Mouse (Mus musculus): Measurements from ENCODE around the gene Sh3bgrl2. TPM values are rescaled to one million over a fixed set of nuclear protein-coding genes. Genes with fewer than 3 reads are reported as not detected.

Sh3bgrl2 gene
- polyA plus RNA-seq, 1 experiment from 2014 or later = 19.5 TPM

- Histone ChIP-seq H3K36me3 (no peaks in the 10 kb centered on the region), H3K4me1 (peaks cover 11% of the 10 kb centered on the region), H3K27ac (no peak overlapping the region), H3K4me2 (no peak overlapping the region), H3K27me3 (no peaks in the 10 kb centered on the region), H3K9ac (no peak overlapping the region), H3K9me3 (replicated peaks) (no peaks in the 10 kb centered on the region), H3K4me3 (replicated peaks) (no peak overlapping the region)
- ATAC-seq (replicated peaks; ENCODE audit: low FRiP score) = no peak
- WGBS = 84% methylated on average over 7 of the region's 7 CpGs
Observed at GRCm38 (mm10) chr9:83598047-83598446, 49.9 kb downstream of the Sh3bgrl2 start.

GRCm38 (mm10) chr9:83599505-83599904 lies 51.4 kb downstream of the Sh3bgrl2 start:
- Histone ChIP-seq H3K4me1 (peaks cover 11% of the 10 kb centered on the region), H3K27ac (no peak overlapping the region), H3K4me3 (replicated peaks) (no peak overlapping the region), H3K9ac (no peak overlapping the region), H3K9me3 (replicated peaks) (no peaks in the 10 kb centered on the region), H3K4me2 (no peak overlapping the region), H3K27me3 (no peaks in the 10 kb centered on the region), H3K36me3 (no peaks in the 10 kb centered on the region)
- no peak for ATAC-seq (replicated peaks; ENCODE audit: low FRiP score)
- 64% methylated on average over 6 of the region's 6 CpGs for WGBS

DNA sequence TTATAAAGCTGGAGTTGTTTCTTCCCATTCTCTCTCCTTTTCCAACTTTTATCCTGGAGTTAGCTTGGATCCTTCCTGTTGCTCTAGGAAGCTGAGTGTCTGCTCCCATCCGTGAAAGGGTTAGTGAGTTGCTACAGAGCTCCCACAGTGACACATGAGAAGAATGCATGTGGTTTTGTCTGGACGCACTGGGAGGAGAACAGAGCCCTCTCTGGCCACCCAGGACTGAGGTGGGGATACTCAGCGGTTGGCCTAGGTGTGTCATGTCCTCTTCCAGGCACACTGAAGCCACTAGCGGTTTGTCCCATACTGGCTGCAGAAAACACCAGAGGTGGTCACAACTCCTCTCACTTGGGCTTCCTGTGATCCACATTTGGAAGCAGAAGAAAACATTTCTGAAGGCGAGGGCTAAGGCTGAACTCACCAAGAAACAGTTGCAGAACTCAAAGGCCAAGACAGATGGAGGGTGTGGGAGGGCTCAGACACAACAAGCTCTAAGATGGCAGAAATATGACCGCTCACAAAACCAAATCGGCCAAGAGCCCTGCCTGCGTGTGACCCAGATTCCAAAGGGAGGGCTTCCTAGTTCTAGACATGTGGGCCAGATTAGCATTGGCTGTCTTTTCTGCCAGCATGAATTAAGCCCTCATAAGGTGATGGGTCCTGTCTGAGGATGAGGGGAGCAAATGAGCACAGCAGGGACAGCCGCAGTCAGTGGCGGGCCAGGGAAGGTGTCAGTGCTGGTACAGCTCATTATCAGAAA lies 52.3 kb downstream of the Sh3bgrl2 start:
- no peaks in the 10 kb centered on the region for H3K9me3 ChIP-seq (replicated peaks)
- H3K4me2 ChIP-seq = no peak overlapping the region
- peaks cover 15% of the 10 kb centered on the region for H3K4me1 ChIP-seq
- H3K36me3 ChIP-seq = no peaks in the 10 kb centered on the region
- 0 out of 2 replicates have a peak overlapping the region, but pooled peaks have one; percentile 27 for H3K27ac ChIP-seq
- no peak overlapping the region for H3K9ac ChIP-seq
- no peak overlapping the region for H3K4me3 ChIP-seq (replicated peaks)
- ATAC-seq (replicated peaks; ENCODE audit: low FRiP score) = no peak
- WGBS = 50% methylated on average over 10 of the region's 10 CpGs
- H3K27me3 ChIP-seq = no peaks in the 10 kb centered on the region

DNA sequence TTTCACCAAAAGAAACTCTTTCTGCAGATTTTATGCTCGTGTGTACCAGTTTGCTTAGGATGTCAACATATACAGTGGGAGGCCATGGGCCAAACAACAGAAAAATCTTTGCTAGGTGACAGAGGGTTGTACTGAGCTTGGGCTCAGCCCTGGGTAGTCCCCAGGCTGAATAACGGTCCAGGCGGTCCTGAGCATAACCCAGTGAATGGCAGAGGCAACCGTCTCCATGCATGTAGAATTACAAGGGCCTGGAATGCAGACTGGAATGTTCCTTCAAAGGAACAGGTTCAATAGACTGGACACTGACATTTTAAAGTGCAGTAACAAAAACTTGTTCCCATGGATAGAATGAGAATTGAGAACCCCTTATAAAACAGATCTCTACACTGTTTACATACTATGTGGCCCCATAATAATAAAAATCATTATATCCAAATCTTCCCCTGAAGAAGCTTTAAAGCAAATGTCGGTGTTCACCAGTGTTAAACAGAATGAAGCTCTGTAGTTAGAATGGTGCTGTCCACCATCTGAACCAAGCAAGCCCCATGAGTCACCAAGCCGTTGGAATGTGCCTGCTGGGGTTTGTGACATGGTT lies 54.1 kb downstream of the Sh3bgrl2 start:
- 76% methylated on average over 6 of the region's 6 CpGs for WGBS
- Histone ChIP-seq H3K4me1 (peaks cover 20% of the 10 kb centered on the region), H3K36me3 (no peaks in the 10 kb centered on the region), H3K27me3 (no peaks in the 10 kb centered on the region), H3K9me3 (replicated peaks) (no peaks in the 10 kb centered on the region), H3K4me3 (replicated peaks) (no peak overlapping the region), H3K9ac (no peak overlapping the region), H3K4me2 (no peak overlapping the region), H3K27ac (no peak overlapping the region)
- ATAC-seq (replicated peaks; ENCODE audit: low FRiP score) = no peak

GRCm38 (mm10) chr9:83603159-83603558 lies 55.0 kb downstream of the Sh3bgrl2 start:
- H3K27ac ChIP-seq = no peak overlapping the region
- 86% methylated on average over 2 of the region's 2 CpGs for WGBS
- H3K4me3 ChIP-seq (replicated peaks) = no peak overlapping the region
- no peaks in the 10 kb centered on the region for H3K36me3 ChIP-seq
- H3K4me1 ChIP-seq = peaks cover 20% of the 10 kb centered on the region
- H3K27me3 ChIP-seq = no peaks in the 10 kb centered on the region
- no peaks in the 10 kb centered on the region for H3K9me3 ChIP-seq (replicated peaks)
- ATAC-seq (replicated peaks; ENCODE audit: low FRiP score) = no peak
- no peak overlapping the region for H3K9ac ChIP-seq
- H3K4me2 ChIP-seq = no peak overlapping the region

DNA sequence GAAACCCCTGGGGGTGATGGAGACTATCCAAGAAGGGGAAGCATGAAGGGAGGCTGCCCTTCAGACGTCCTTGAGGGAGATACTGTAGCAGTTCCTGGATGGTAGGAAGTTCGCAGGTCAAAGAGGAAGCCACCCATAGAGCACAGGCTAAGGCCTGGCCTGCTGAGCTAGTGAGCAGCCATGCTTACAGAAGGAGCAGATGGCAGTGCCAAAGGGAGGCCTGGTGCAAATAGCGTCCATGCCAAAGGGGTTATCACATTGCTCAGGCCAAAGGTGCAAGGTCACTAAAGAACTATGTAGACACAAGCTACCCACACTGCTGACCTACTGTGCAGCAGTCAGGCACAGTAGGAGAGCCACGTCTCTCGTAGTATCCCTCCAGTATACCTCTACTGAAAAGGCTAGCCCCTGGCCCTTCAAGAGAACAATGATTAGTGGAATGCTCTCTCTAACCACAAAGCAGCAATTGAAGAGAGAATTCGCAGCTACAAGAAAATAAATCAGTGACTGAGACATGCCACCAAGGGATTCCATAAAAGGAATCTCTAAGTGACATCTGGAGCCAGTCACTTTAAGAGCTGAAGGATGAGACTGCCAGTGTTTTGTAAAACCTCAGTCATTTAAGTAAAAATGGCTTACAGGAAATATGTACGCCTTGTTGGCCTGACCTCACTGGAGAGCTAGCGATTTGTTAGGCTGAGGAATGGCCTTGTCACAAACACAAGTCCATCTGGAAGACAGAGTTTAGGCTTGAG lies 57.9 kb downstream of the Sh3bgrl2 start:
- no peaks in the 10 kb centered on the region for H3K9me3 ChIP-seq (replicated peaks)
- ATAC-seq (replicated peaks; ENCODE audit: low FRiP score) = peak; percentile 23; the same call in 1 of the 2 replicates
- H3K27ac ChIP-seq = peak overlapping the region; percentile 80
- no peaks in the 10 kb centered on the region for H3K36me3 ChIP-seq
- 51% methylated on average over 8 of the region's 8 CpGs for WGBS
- H3K4me2 ChIP-seq = no peak overlapping the region
- H3K9ac ChIP-seq = no peak overlapping the region
- no peak overlapping the region for H3K4me3 ChIP-seq (replicated peaks)
- no peaks in the 10 kb centered on the region for H3K27me3 ChIP-seq
- H3K4me1 ChIP-seq = peaks cover 20% of the 10 kb centered on the region

- no peak for ATAC-seq (replicated peaks; ENCODE audit: low FRiP score)
- Histone ChIP-seq H3K27ac (no peak overlapping the region), H3K4me3 (replicated peaks) (no peak overlapping the region), H3K4me2 (no peak overlapping the region), H3K9ac (no peak overlapping the region), H3K4me1 (peaks cover 25% of the 10 kb centered on the region), H3K36me3 (no peaks in the 10 kb centered on the region), H3K27me3 (no peaks in the 10 kb centered on the region), H3K9me3 (replicated peaks) (no peaks in the 10 kb centered on the region)
- WGBS = 66% methylated on average over 1 of the region's 1 CpGs
Observed at GRCm38 (mm10) chr9:83608135-83608534, 60.0 kb downstream of the Sh3bgrl2 start.

GRCm38 (mm10) chr9:83609422-83610297 lies 61.5 kb downstream of the Sh3bgrl2 start:
- ATAC-seq (replicated peaks; ENCODE audit: low FRiP score) = peak; percentile 63
- H3K36me3 ChIP-seq = no peaks in the 10 kb centered on the region

DNA sequence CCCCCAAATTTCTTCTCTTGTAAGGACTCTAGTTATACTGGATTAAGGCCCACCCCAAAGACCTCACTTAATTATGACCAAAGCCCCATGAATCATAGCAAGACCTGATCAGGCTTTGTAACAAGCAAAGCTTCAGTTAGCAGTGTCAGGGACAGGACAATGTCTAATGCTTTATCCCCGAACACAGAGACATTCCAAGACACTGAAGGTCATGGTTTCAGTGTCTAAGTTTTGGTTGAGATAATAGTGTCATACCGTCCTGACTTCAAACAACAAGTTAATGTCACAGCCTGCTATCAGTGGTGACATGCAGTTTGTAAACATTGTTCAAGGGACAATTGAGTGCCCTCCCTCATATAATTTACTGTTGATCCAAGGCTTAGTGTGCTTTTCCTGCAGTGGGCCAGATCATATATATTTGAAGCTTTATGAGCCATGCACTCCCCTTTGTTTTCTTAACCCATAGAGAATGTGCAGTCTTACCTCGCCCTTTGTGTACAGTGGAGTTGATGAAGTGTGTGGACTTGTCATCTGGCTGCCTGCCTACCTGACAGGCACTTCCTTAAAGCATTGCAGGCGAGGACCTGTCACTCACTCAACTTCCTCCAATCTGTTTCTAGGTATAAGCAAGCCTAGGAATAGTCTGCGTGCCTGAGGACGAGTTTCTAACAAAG lies 67.9 kb downstream of the Sh3bgrl2 start:
- Histone ChIP-seq H3K36me3 (no peaks in the 10 kb centered on the region), H3K4me2 (peak overlapping the region; percentile 15; the same call in 1 of the 2 replicates), H3K9me3 (replicated peaks) (no peaks in the 10 kb centered on the region), H3K4me3 (replicated peaks) (no peak overlapping the region), H3K27ac (peak overlapping the region; percentile 75), H3K27me3 (no peaks in the 10 kb centered on the region), H3K4me1 (peaks cover 30% of the 10 kb centered on the region), H3K9ac (no peak overlapping the region)
- peak; percentile 88 for ATAC-seq (replicated peaks; ENCODE audit: low FRiP score)
- 13% methylated on average over 6 of the region's 6 CpGs for WGBS

More at GRCm38 (mm10) chr9:83609422-83610297, 61.5 kb downstream of the Sh3bgrl2 start:
- WGBS = 45% methylated on average over 9 of the region's 9 CpGs
- no peaks in the 10 kb centered on the region for H3K27me3 ChIP-seq
- H3K27ac ChIP-seq = no peak overlapping the region
- no peaks in the 10 kb centered on the region for H3K9me3 ChIP-seq (replicated peaks)
- no peak overlapping the region for H3K4me3 ChIP-seq (replicated peaks)
- H3K4me1 ChIP-seq = peaks cover 25% of the 10 kb centered on the region
- H3K4me2 ChIP-seq = no peak overlapping the region
- no peak overlapping the region for H3K9ac ChIP-seq

DNA sequence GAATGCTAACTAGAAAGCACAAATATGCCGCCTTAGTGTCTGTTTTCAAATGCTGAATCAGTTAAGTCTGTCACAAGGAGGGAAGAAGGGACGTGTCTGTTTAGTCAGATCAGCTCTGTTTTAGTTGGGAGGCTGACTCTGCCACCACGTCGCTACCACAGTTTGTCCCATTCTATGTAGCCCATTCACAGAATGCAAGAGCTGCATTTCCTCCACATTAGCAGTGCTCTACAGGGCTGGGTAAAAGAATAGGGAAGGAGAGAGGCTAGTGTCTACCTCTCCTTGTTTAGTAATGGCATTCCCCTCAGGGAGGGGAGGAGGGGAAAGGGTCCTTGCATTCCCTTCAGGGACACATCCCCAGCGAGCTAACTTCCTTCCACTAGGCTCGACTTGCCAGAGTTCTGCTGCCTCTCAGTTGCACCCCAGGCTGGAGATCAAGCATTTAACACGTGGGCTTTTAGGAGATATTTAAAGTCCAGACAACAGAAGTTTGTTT lies 68.5 kb downstream of the Sh3bgrl2 start:
- H3K9ac ChIP-seq = no peak overlapping the region
- H3K27me3 ChIP-seq = no peaks in the 10 kb centered on the region
- H3K27ac ChIP-seq = peak overlapping the region; percentile 75
- peak overlapping the region; percentile 15; the same call in 1 of the 2 replicates for H3K4me2 ChIP-seq
- ATAC-seq (replicated peaks; ENCODE audit: low FRiP score) = peak; percentile 23
- 9% methylated on average over 7 of the region's 7 CpGs for WGBS
- no peaks in the 10 kb centered on the region for H3K9me3 ChIP-seq (replicated peaks)
- H3K4me1 ChIP-seq = peaks cover 30% of the 10 kb centered on the region
- no peaks in the 10 kb centered on the region for H3K36me3 ChIP-seq
- no peak overlapping the region for H3K4me3 ChIP-seq (replicated peaks)

- H3K4me2 ChIP-seq = no peak overlapping the region
- H3K4me1 ChIP-seq = peaks cover 17% of the 10 kb centered on the region
- no peak overlapping the region for H3K4me3 ChIP-seq (replicated peaks)
- no peak overlapping the region for H3K9ac ChIP-seq
- no peaks in the 10 kb centered on the region for H3K9me3 ChIP-seq (replicated peaks)
- H3K27ac ChIP-seq = no peak overlapping the region
- no peaks in the 10 kb centered on the region for H3K27me3 ChIP-seq
- 46% methylated on average over 6 of the region's 6 CpGs for WGBS
- 0 out of 2 replicates have a peak, but pooled peaks have one; percentile 12 for ATAC-seq (replicated peaks; ENCODE audit: low FRiP score)
- no peaks in the 10 kb centered on the region for H3K36me3 ChIP-seq
Observed at GRCm38 (mm10) chr9:83623455-83623854, 75.3 kb downstream of the Sh3bgrl2 start.

Measured in kidney, embryonic 15.5 days (tissue).